In genomic region chr2:146625166-146625751, GRCm38 (mm10) we compare ENCODE assay signal across 13 mouse cellular contexts.
"Had no signal": no experiment of that assay in that cellular context is flagged by ENCODE, and none has a peak within 500 bp of the region (broad histone marks: within the 10 kb centered on the region; RNA-seq: fewer than 3 reads in every experiment).

No protein-coding gene starts in this region.

- H3K27ac ChIP-seq: kidney, postnatal 0 days; limb, embryonic 12.5 days; lung, embryonic 15.5 days; midbrain, embryonic 10.5 days; neural tube, embryonic 12.5 days had no signal

- DNase-seq: kidney, adult 11 months; kidney, adult 9 months; kidney, postnatal 36 days; layer of hippocampus, adult 9-11 months; lung, postnatal 14 days; midbrain, embryonic 14.5 days; right cerebral cortex, postnatal 4 days; spleen, adult 18-20 months had no signal

- H3K4me3 ChIP-seq: limb, embryonic 12.5 days; lung, embryonic 15.5 days; midbrain, embryonic 10.5 days; neural tube, embryonic 12.5 days had no signal

- H3K9me3 ChIP-seq: limb, embryonic 12.5 days; lung, embryonic 15.5 days; midbrain, embryonic 10.5 days; neural tube, embryonic 12.5 days had no signal

- H3K36me3 ChIP-seq: limb, embryonic 12.5 days; lung, embryonic 15.5 days; midbrain, embryonic 10.5 days; neural tube, embryonic 12.5 days had no signal

- H3K9ac ChIP-seq: limb, embryonic 12.5 days; lung, embryonic 15.5 days; neural tube, embryonic 12.5 days had no signal

- H3K4me2 ChIP-seq: limb, embryonic 12.5 days; lung, embryonic 15.5 days; neural tube, embryonic 12.5 days had no signal

- H3K27me3 ChIP-seq: lung, embryonic 15.5 days had no signal

- H3K4me1 ChIP-seq: lung, embryonic 15.5 days; neural tube, embryonic 12.5 days had no signal
